Mouse (Mus musculus): ENCODE results near the gene Trmu. TPM values are rescaled to one million over a fixed set of nuclear protein-coding genes. Genes with fewer than 3 reads are reported as not detected.

Trmu gene
- total RNA-seq, 2 experiments from 2014 or later: 7.6 to 22.6 TPM

GRCm38 (mm10) chr15:85893871-85894270 is 14.8 kb downstream of the Trmu start:
- no peak for ATAC-seq (replicated peaks; ENCODE audit: poor library complexity)

DNA sequence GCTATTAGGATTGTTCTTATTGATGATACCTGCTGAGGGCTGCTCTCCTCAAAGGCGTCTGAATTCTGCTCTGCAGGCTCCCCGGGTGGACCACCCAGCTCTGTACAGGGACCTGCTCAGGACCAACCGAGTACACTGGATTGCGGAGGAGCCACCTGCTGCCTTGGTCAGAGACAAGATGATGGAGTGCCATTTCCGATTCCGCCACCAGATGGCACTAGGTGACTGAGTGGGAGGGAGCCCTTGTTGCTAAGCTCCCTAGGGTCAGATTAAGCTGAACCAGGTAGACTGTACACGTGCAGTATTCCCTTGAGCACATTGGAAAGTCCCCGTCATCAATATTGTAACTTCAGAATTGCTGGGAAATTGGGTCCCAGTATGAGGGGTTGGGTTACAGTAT is 17.2 kb downstream of the Trmu start:
- ATAC-seq (replicated peaks; ENCODE audit: poor library complexity): peak; percentile 90

GRCm38 (mm10) chr15:85897113-85897512 is 18.0 kb downstream of the Trmu start:
- no peak for ATAC-seq (replicated peaks; ENCODE audit: poor library complexity)

DNA sequence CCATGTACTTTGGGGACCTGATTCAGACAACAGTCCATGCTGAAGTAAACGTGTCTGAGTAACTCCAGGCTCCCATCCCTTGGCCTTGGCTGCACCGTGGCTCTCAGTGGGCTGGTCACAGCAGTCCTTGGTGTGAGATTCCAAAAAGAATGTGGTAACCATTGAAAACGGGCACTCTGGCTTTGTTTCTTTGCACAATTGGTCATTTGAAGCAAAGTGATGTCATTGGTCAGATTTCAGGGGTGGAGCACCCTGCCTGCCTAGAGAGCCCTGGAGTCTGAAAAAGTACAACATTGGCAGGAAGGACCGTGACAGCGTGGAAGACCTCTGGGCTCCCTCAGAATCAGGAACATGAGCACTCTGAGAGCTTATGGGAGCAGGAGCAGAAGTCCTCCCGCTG is 20.3 kb downstream of the Trmu start:
- ATAC-seq (replicated peaks; ENCODE audit: poor library complexity): no peak

DNA sequence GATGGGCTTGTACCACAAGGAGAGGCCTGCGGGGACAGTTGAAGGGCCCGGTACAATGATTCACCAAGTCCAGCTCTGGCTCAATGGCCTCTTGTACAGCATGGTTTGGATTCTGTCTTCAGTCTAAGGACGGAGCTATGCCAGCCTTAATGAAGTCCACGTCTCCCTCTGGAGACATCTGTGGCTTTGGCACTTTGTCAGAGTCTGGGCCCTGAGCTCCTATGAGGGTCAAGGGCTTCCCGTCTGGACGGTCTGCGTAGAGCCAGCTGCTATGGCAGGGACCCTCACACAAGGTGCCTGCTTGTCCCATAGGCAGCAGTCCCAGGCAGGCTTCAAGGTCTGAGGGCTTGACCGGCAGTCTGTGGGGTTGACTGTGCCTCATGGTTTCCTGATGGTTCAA is 21.2 kb downstream of the Trmu start:
- ATAC-seq (replicated peaks; ENCODE audit: poor library complexity): no peak

GRCm38 (mm10) chr15:85900801-85901200 is 21.7 kb downstream of the Trmu start:
- no peak for ATAC-seq (replicated peaks; ENCODE audit: poor library complexity)

DNA sequence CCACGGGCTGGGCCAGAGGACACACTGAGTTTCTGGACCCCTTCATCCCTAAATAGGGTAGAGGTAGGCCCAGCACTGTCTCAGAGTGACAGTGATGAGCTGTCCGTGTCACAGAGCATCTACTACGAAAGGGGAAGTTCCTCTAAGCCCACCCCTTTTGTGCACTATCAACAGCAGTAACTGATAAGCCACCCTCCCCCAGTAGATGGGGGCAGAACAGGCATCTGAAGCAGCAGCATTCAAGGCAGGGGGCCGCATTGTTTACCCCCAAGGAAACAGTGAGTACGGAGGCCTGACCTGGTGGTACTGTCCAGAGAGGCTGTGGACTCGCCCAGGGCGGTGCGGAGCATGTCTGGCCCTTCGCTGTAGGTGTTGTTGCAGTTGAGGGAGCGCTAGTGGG is 23.4 kb downstream of the Trmu start:
- ATAC-seq (replicated peaks; ENCODE audit: poor library complexity): peak; percentile 35; the same call in 1 of the 2 replicates

DNA sequence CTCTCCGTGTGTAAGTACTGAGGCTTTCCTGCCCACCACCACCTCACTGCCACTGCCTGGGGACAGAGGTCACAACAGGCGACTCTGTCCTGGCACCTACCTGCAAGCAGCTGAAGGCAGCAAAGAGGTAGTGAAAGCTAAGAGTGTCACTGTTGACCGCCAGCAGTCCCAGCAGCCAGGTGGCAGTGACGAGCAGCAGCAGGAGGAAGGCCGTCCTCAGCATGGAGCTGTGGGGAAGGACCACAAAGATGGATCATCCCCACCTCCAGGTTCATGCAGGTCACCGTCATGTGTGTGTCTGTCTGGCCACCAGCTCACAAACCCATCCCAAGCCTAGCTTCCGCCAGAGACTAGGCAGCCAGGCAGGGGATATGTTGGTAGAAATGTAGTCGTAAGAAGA is 24.7 kb downstream of the Trmu start:
- ATAC-seq (replicated peaks; ENCODE audit: poor library complexity): peak; percentile 50

GRCm38 (mm10) chr15:85908660-85909491 is 29.8 kb downstream of the Trmu start:
- ATAC-seq (replicated peaks; ENCODE audit: poor library complexity): peak; percentile 38

- ATAC-seq (replicated peaks; ENCODE audit: poor library complexity): peak; percentile 23
Observed at GRCm38 (mm10) chr15:85909492-85909829, 30.3 kb downstream of the Trmu start.

DNA sequence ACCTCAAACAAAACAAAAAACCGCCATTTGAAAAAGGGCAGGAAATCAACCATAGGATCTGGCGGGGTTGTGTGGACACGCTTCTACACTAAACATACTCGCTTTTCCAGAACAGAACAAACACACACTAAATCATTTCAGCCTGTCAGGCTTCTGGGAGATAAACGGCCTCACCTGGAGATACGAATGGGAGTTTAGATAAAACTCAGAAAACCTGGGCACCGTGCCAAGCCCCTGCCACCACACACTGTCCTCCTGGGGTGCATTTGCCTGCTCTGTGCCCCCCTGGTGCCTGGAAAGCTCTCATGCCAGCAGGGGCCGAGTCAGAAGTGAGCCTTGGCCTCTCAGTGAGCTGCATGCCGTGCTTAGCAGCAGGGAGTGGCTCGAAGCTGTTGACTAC is 30.8 kb downstream of the Trmu start:
- peak; percentile 32 for ATAC-seq (replicated peaks; ENCODE audit: poor library complexity)

DNA sequence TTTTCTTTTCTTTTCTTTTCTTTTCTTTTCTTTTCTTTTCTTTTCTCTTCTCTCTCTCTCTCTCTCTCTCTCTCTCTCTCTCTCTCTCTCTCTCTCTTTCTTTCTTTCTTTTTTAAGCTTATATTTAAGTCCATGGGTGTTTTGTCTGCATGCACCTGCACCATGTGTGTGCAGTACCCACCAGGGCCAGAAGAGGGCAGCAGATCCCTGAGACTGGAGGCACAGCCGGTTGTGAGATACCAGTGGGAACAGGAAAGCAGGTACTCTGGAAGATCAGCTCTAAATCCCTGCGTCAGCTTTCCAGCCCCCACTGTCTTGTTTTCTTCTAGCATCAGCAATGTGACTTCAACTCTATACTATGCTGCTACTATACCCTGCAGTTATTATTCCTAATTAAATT is 34.5 kb downstream of the Trmu start:
- peak; percentile 78 for ATAC-seq (replicated peaks; ENCODE audit: poor library complexity)

- no peak for ATAC-seq (replicated peaks; ENCODE audit: poor library complexity)
Observed at GRCm38 (mm10) chr15:85919191-85919891, 40.2 kb downstream of the Trmu start.

- ATAC-seq (replicated peaks; ENCODE audit: poor library complexity): no peak
Observed at GRCm38 (mm10) chr15:85919892-85920248, 40.8 kb downstream of the Trmu start.

DNA sequence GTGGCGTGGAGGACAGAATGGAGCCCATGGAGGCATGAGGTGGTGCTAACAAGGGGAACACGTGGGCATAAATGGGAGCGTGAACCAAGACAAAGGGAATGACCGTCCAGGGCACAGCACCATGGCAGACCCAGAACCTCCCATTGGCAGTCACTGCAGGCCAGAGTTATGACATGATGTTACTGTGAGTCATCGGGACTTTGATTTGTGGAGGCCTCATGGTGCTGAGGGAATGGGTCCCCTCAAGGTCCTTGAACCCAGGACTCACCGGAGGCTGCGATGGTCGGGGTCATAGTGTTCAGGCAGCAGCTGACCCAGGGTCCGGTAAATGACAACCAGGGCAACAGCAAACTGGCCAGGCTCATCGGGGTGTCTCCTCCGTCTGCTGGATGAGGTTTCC is 42.7 kb downstream of the Trmu start:
- no peak for ATAC-seq (replicated peaks; ENCODE audit: poor library complexity)

- no peak for ATAC-seq (replicated peaks; ENCODE audit: poor library complexity)
Observed at GRCm38 (mm10) chr15:85928161-85928560, 49.0 kb downstream of the Trmu start.

GRCm38 (mm10) chr15:85935627-85936049 is 56.5 kb downstream of the Trmu start:
- no peak for ATAC-seq (replicated peaks; ENCODE audit: poor library complexity)

Other genes starting within 250 kb of the Trmu start
- gene Ppara, start 144.3 kb upstream of the Trmu start, total RNA-seq (2015): not detected in 2 replicates
- gene Ppara, start 144.3 kb upstream of the Trmu start, total RNA-seq (2017): not detected in 2 replicates
- 10.9 and 17.1 TPM in 2 replicates for gene Cdpf1, start 67.6 kb upstream of the Trmu start, total RNA-seq (2015)
- 15.2 and 15.5 TPM in 2 replicates for gene Cdpf1, start 67.6 kb upstream of the Trmu start, total RNA-seq (2017)
- gene Pkdrej, start 57.6 kb upstream of the Trmu start, total RNA-seq (2015): 0.05 TPM in 2 replicates
- gene Pkdrej, start 57.6 kb upstream of the Trmu start, total RNA-seq (2017): 0.07 TPM in 1 of 2 replicates, not detected in the other
- gene Ttc38, start 47.0 kb upstream of the Trmu start, total RNA-seq (2015): 1.9 and 2.4 TPM in 2 replicates
- 2.4 and 3.3 TPM in 2 replicates for gene Ttc38, start 47.0 kb upstream of the Trmu start, total RNA-seq (2017)
- 15.3 and 18.1 TPM in 2 replicates for gene Gtse1, start 19.6 kb upstream of the Trmu start, total RNA-seq (2015)
- 16.9 and 18.6 TPM in 2 replicates for gene Gtse1, start 19.6 kb upstream of the Trmu start, total RNA-seq (2017)
- 8.4 and 10.7 TPM in 2 replicates for gene Celsr1, start 154.5 kb downstream of the Trmu start, total RNA-seq (2015)
- gene Celsr1, start 154.5 kb downstream of the Trmu start, total RNA-seq (2017): 4.4 and 6.6 TPM in 2 replicates
- gene Gramd4, start 178.4 kb downstream of the Trmu start, total RNA-seq (2015): 7.1 and 7.4 TPM in 2 replicates
- gene Gramd4, start 178.4 kb downstream of the Trmu start, total RNA-seq (2017): 19.7 and 20.5 TPM in 2 replicates

All from megakaryocyte progenitor cell, adult 5-6 weeks (primary cell).